Mouse (Mus musculus) thymus, adult 2 months (tissue): ENCODE results near the gene Rrnad1. TPM values are rescaled to one million over a fixed set of nuclear protein-coding genes. Genes with fewer than 3 reads are reported as not detected.

Experiments used
- DNase-seq: peaks from one replicate; pipeline ENCODE4 v3.0.0; 2021
- H3K27ac ChIP-seq: fragments of 200-500 bp; 2 replicates; pipeline ENCODE4 v1.5.1; 2012; ENCODE audit warnings: low read length, control low read depth; ENCODE audit not compliant: control insufficient read depth, insufficient read depth
- H3K27me3 ChIP-seq: fragments of 200-500 bp; 2 replicates; pipeline ENCODE4 v1.6.1; 2012; ENCODE audit warnings: mild to moderate bottlenecking, low read length, moderate library complexity, mixed read lengths; ENCODE audit not compliant: control insufficient read depth, insufficient read depth
- H3K36me3 ChIP-seq: fragments of 200-500 bp; 2 replicates; pipeline ENCODE4 v1.6.1; 2012; ENCODE audit warnings: mild to moderate bottlenecking, low read length, moderate library complexity; ENCODE audit not compliant: control insufficient read depth, insufficient read depth
- H3K4me1 ChIP-seq: fragments of 200-500 bp; replicated peaks from 2 replicates; pipeline ENCODE4 v1.6.1; 2012; ENCODE audit warnings: low read length; ENCODE audit not compliant: control insufficient read depth, insufficient read depth
- H3K4me3 ChIP-seq: fragments of 200-500 bp; 2 replicates; pipeline ENCODE4 v1.5.1; 2012; ENCODE audit warnings: mild to moderate bottlenecking, low read length, control low read depth, moderate library complexity; ENCODE audit not compliant: control insufficient read depth, insufficient read depth
- CTCF ChIP-seq: fragments of 200-500 bp; IDR thresholded peaks from 2 replicates; pipeline ENCODE4 v1.5.1; 2012; ENCODE audit warnings: mild to moderate bottlenecking, control low read depth, low read length, moderate library complexity, borderline replicate concordance; ENCODE audit not compliant: control insufficient read depth, poor library complexity, insufficient read depth; ENCODE audit errors: extremely low read depth
- POLR2A ChIP-seq: fragments of 200-500 bp; IDR thresholded peaks from 2 replicates; pipeline ENCODE4 v1.6.1; 2012; ENCODE audit warnings: mild to moderate bottlenecking, low read length, control low read depth, moderate library complexity; ENCODE audit not compliant: control insufficient read depth, poor library complexity, insufficient read depth; ENCODE audit errors: extremely low read depth
- WGBS: fragments of 180-500 bp; shearing (Covaris S2); methylation state at CpG from one replicate; pipeline ENCODE4 v1.1.7; 2018; 5-methylcytosine and 5-hydroxymethylcytosine counted together
- polyA plus RNA-seq: library from polyadenylated mRNA; depleted of rRNA; stranded (reverse); fragments of >200 nt; gene quantifications from 2 replicates; pipeline ENCODE4 v1.2.3, GENCODE M21; 2012

Gene Rrnad1
- polyA plus RNA-seq, 1 experiment: 75.4 TPM

DNA sequence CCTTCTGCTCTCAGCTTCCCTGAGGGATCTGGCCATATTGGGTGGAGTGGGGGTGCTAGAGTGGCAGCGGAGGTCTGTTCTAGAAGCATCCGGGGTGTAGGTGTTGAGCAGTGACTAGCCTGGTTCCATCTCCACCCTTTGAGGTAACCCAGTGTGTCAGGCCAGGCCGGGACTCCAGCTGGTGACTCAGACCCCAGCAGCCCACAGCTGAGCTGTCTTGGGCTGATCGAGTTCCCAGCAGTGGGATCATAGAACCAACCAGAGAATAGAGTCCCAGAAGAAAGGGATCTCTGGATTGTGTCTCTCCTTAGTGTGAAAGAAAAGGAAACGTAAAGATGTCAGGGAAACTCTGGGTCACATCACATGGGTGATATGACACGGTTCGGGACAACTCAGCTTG is 28.9 kb upstream of the Rrnad1 start:
- no peaks in the 10 kb centered on the region for H3K36me3 ChIP-seq
- WGBS: 80% methylated on average over 7 of the region's 7 CpGs
- DNase-seq: no peak
- H3K4me3 ChIP-seq: no peak overlapping the region
- H3K4me1 ChIP-seq: 0 out of 2 replicates have a peak, but pooled peaks cover 3% of the 10 kb centered on the region
- no peaks in the 10 kb centered on the region; the same call in 1 of the 2 replicates for H3K27me3 ChIP-seq
- no peak for TF ChIP-seq CTCF
- TF ChIP-seq POLR2A: no peak
- H3K27ac ChIP-seq: no peak overlapping the region

DNA sequence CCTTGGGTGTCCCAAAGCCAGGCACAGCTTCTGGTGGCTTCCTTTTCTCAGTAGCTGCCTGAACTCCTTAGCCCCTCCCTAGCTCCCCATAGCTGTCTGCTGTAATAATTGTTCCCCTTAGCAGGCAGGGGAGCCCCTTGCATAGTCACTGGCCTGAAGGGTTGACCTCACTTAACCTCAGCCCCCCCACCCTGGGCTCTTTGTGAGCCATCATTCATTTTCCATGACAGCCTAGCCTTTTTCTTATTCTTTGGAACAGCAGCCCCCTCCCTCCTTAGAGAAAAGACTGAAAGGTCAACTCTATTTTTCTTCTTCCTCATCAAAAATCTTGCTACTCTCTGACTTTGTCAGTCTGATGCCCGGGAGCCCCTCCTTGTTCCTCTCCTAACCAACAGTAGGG is 28.4 kb upstream of the Rrnad1 start:
- DNase-seq: no peak
- TF ChIP-seq POLR2A (no peak), CTCF (no peak)
- 41% methylated on average over 1 of the region's 1 CpGs for WGBS
- no peak overlapping the region for H3K27ac ChIP-seq
- no peaks in the 10 kb centered on the region; the same call in 1 of the 2 replicates for H3K27me3 ChIP-seq
- no peaks in the 10 kb centered on the region for H3K36me3 ChIP-seq
- no peak overlapping the region for H3K4me3 ChIP-seq
- H3K4me1 ChIP-seq: 0 out of 2 replicates have a peak, but pooled peaks cover 3% of the 10 kb centered on the region

DNA sequence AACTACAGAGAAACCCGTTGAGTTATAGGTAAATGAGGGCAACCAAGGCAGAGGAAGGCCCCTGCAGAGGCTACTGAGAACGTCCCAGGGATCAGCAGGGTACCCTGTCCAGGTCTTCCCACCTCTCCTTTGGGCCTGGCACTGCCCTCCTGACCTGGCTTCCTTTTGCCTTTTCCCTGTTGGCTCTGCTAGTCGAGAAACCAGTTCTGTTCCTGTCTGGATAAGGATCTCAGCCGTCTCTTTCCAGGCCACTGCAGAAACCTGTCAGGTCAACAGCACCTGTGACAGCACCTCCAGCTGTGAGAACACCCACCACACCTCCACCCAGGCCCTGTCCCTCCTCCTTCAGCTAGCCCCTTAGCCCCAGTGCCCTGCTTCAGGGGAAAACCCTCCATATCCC is 28.0 kb upstream of the Rrnad1 start:
- Histone ChIP-seq H3K36me3 (no peaks in the 10 kb centered on the region), H3K4me3 (no peak overlapping the region), H3K4me1 (0 out of 2 replicates have a peak, but pooled peaks cover 3% of the 10 kb centered on the region), H3K27me3 (no peaks in the 10 kb centered on the region; the same call in 1 of the 2 replicates), H3K27ac (no peak overlapping the region)
- no peak for DNase-seq
- TF ChIP-seq POLR2A: no peak
- TF ChIP-seq CTCF: no peak
- WGBS: 79% methylated on average over 4 of the region's 4 CpGs

DNA sequence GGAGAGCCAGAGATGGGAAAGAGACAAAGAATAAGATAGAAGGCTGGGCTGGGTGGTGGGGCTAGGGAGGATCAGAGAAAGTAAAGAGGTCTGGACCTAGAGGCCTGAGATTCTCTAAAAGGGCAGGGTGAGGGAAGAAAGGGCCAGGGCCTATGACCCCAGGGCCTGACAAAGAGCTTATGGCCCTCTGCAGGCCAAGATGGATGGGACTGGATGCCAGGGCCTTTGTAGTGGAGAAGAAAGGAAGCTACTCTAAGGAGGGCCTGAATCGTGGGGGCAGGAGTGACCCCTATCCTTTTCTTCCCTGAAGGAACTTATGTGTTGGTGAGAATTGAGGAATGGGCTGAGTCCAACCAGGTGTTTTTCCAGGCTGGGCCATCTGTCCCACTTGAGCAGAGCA is 27.5 kb upstream of the Rrnad1 start:
- DNase-seq: no peak
- TF ChIP-seq POLR2A (no peak), CTCF (no peak)
- 0 out of 2 replicates have a peak, but pooled peaks cover 3% of the 10 kb centered on the region for H3K4me1 ChIP-seq
- 88% methylated on average over 1 of the region's 1 CpGs for WGBS
- H3K36me3 ChIP-seq: no peaks in the 10 kb centered on the region
- H3K4me3 ChIP-seq: no peak overlapping the region
- H3K27ac ChIP-seq: no peak overlapping the region
- peaks cover under 1% of the 10 kb centered on the region; the same call in 1 of the 2 replicates for H3K27me3 ChIP-seq

DNA sequence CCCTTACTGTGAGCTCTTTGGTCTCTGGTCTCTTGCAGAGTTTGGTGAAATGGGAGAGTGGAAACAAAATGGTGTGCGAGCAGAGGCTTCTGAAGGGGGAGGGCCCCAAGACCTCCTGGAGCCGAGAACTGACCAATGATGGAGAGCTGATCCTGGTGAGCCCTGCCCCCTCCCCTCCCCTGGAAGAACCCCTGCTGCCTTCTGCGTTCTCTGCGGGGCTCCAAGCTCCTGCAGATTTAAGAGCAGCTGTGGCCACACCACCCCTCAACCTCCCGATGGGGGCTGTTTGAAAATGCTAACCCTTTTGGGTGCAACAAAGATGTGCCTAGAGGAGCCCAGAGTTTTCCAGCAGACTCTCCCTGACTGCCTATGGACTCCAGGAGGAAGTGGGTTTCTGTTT is 21.9 kb upstream of the Rrnad1 start:
- Histone ChIP-seq H3K4me3 (no peak overlapping the region), H3K4me1 (no peaks in the 10 kb centered on the region; the same call in 1 of the 2 replicates), H3K36me3 (no peaks in the 10 kb centered on the region), H3K27ac (no peak overlapping the region), H3K27me3 (peaks cover 34% of the 10 kb centered on the region)
- no peak for TF ChIP-seq CTCF
- no peak for TF ChIP-seq POLR2A
- no peak for DNase-seq
- WGBS: 7% methylated on average over 5 of the region's 5 CpGs

DNA sequence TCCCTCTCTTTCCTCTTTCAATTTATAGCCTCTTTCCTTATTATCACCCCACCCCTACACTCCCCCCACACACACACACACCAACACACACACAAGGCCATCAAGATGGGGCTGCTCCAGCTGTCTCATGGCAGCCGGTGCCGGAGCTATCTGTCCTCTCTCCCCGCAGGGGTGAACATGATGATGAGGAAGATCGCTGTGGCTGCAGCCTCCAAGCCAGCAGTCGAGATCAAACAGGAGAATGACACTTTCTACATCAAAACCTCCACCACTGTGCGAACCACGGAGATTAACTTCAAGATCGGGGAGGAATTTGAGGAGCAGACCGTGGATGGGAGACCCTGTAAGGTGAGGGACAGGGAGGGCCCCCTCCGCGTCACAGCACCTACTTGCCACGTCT is 21.4 kb upstream of the Rrnad1 start:
- TF ChIP-seq CTCF (no peak), POLR2A (no peak)
- H3K4me1 ChIP-seq: no peaks in the 10 kb centered on the region; the same call in 1 of the 2 replicates
- DNase-seq: no peak
- WGBS: 25% methylated on average over 12 of the region's 12 CpGs
- H3K36me3 ChIP-seq: no peaks in the 10 kb centered on the region
- H3K4me3 ChIP-seq: no peak overlapping the region
- H3K27ac ChIP-seq: no peak overlapping the region
- H3K27me3 ChIP-seq: peaks cover 38% of the 10 kb centered on the region

DNA sequence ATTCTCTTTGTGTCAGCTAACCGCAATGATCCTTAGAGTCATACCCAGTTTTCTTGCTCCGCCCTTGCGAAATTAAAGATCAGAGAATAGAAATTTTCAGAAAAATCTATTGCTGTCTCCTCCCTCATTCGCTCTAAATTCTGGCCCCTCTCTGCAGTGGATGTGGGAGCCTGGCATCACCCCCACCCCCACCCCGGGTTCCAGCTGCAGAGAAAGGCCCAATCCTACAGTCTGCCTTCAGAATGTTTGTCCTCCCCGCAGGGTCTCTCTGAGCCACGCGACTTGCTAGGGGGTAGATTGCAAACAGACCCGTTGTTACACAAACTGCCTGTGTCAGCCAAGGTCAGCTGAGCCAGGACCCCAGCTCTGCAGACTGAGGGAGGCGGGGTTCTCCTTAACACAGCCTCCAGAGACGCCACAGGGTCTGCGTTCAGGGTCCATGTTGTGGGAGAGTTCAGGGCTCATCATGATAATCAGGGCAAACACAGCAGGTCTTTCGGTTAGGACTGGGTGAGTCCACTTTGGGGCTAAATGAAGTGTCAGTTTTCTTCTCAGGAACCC is 19.5 kb upstream of the Rrnad1 start:
- Histone ChIP-seq H3K27me3 (peaks cover 39% of the 10 kb centered on the region), H3K4me1 (no peaks in the 10 kb centered on the region; the same call in 1 of the 2 replicates)
- 37% methylated on average over 13 of the region's 13 CpGs for WGBS

More for the DNA sequence above, 19.5 kb upstream of the Rrnad1 start:
- Histone ChIP-seq H3K27ac (no peak overlapping the region), H3K4me3 (no peak overlapping the region), H3K36me3 (no peaks in the 10 kb centered on the region)
- TF ChIP-seq POLR2A: no peak
- TF ChIP-seq CTCF: no peak
- DNase-seq: no peak
